Mouse (Mus musculus) liver, embryonic 14.5 days (tissue): ENCODE measurements around the gene Zcchc10.

ENCODE experiments used
- CTCF ChIP-seq: IDR thresholded peaks from 2 replicates; pipeline ENCODE4 v1.5.1; 2016; ENCODE audit warnings: antibody characterized with exemption, low read depth, control low read depth
- EP300 ChIP-seq: IDR thresholded peaks from 2 replicates; pipeline ENCODE4 v1.6.1; 2016; ENCODE audit warnings: antibody characterized with exemption, low read depth

- no peak for TF ChIP-seq CTCF
- TF ChIP-seq EP300 = no peak
These were observed 11.7 kb downstream of the Zcchc10 start for GRCm38 (mm10) chr11:53336182-53336571.
